Mouse (Mus musculus): ENCODE measurements around the gene Oasl1. TPM values are rescaled to one million over a fixed set of nuclear protein-coding genes. Genes with fewer than 3 reads are reported as not detected.

Oasl1 gene
- polyA plus RNA-seq, 1 experiment from 2014 or later = 0.40 TPM

DNA sequence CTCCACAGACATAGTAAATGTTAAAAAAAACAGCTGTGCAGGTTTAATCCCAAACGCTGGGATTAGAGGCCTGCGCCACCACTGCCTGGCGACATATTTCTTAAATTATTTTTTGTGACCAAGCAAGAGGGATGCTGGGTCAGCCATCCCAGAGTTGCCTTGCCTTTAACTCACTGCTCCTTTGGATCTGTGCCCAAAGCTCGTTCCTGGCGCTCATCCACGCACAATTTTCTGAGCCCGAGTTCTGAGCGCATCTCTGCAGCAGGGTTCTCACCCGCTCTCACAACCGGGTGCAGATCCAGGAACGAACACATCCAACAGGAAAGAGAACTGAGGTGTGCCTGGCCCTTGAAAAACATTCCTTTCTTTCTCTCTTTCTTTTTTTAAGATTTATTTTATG lies 55.4 kb downstream of the Oasl1 start:
- Histone ChIP-seq H3K36me3 (replicated peaks) (no peaks in the 10 kb centered on the region), H3K4me1 (peaks cover 13% of the 10 kb centered on the region), H3K27ac (no peak overlapping the region), H3K9ac (no peak overlapping the region), H3K9me3 (no peaks in the 10 kb centered on the region), H3K4me2 (no peak overlapping the region; the same call in 1 of the 2 replicates), H3K27me3 (replicated peaks) (no peaks in the 10 kb centered on the region; the same call in 1 of the 2 replicates), H3K4me3 (no peak overlapping the region)
- 72% methylated on average over 11 of the region's 11 CpGs for WGBS
- no peak for ATAC-seq (replicated peaks)

DNA sequence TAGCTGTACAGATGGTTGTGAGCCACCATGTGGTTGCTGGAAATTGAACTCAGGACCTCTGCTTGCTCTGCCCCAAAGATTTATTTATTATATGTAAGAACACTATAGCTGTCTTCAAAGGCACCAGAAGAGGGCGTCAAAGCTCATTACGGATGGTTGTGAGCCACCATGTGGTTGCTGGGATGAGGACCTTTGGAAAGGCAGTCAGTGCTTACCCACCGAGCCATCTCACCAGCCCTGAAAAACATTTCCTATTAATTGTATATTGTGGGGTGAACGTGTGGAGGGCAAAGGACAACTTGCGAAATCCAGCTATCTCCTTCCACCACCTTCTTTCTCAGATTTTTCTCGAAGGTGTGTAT lies 55.8 kb downstream of the Oasl1 start:
- peak overlapping the region; percentile 80 for H3K4me2 ChIP-seq
- H3K4me1 ChIP-seq = peaks cover 13% of the 10 kb centered on the region
- H3K9me3 ChIP-seq = no peaks in the 10 kb centered on the region
- no peaks in the 10 kb centered on the region for H3K36me3 ChIP-seq (replicated peaks)
- no peak overlapping the region; the same call in 1 of the 2 replicates for H3K9ac ChIP-seq
- peak overlapping the region; percentile 36 for H3K4me3 ChIP-seq
- no peak overlapping the region for H3K27ac ChIP-seq
- WGBS = 2% methylated on average over 6 of the region's 6 CpGs
- H3K27me3 ChIP-seq (replicated peaks) = no peaks in the 10 kb centered on the region; the same call in 1 of the 2 replicates
- no peak for ATAC-seq (replicated peaks)

DNA sequence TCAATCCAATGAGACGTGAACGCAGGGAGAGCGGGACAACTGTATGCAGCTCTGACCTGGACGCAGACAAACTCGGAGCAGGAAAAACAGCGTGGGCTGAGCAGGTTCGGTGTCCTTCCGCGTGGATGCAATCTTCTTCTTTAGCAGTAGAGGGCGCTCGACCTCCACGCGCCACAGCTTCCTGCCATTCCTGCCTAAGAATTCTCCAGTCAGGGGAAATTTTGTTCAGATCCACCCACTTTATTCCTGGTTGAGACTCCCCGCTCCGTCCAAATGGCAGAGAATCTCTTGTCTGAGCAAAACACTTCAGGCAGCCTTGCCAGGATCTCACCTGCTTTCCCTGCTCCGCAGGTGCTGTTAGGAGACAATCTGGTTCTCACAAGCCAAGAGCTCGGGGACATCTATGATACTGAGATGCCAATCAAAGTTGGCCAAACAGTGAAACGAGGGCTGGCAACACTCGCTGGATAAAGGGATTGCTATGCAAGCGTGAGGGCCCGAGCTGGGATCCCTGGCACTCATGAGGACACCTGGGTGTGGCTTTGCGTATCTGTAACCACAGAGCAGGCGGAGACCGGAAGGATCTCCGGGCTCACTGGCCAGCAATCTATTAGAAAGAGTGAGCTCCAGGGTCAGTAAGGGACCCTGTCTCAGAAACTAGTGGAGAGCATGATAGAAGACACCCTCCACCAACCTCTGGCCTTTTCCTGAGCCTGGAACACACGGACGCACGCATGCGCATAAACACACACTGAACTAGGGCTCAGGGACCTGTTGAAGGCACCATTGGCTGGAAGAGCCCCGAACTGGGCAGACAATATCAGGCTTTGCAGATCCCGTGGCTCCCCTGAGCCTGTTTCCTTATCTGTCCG lies 56.4 kb downstream of the Oasl1 start:
- 0 out of 2 replicates have a peak overlapping the region, but pooled peaks have one; percentile 20 for H3K27ac ChIP-seq
- 4% methylated on average over 32 of the region's 32 CpGs for WGBS
- H3K36me3 ChIP-seq (replicated peaks) = no peaks in the 10 kb centered on the region
- H3K4me3 ChIP-seq = peak overlapping the region; percentile 36
- H3K4me1 ChIP-seq = peaks cover 13% of the 10 kb centered on the region
- H3K9ac ChIP-seq = peak overlapping the region; percentile 40
- peak; percentile 69 for ATAC-seq (replicated peaks)
- H3K9me3 ChIP-seq = no peaks in the 10 kb centered on the region
- H3K4me2 ChIP-seq = peak overlapping the region; percentile 80
- no peaks in the 10 kb centered on the region; the same call in 1 of the 2 replicates for H3K27me3 ChIP-seq (replicated peaks)

DNA sequence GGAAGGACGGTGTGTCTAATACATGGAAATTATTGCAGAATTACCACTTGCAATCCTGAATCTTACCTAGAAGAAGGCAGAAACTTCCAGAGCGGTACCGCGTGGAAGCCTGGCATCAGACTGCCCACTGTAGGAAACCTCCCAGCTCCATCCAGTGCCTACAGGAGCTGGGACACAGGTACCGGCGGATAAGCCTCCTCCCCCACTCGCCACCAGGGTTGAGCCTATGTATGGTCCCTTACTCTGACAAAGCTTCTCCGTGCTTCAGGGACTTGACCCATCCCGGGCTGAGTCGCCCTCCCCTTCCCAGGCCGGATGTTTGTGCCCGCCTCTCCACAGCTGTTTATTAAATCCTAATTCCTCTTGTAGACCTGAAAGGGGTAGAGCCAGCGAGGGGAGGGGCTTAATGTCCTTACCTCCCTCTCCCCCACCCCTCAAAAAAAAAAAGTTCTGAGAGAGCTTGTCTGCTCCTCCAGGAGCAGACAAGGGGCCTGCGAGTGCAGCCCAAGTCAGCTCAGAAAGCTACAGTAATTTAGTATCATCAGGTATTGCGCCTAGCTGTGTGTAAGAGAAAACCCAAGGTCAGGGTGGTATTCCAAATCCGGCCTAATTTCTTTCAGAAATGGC lies 57.2 kb downstream of the Oasl1 start:
- Histone ChIP-seq H3K9ac (no peak overlapping the region), H3K9me3 (no peaks in the 10 kb centered on the region), H3K4me2 (peak overlapping the region; percentile 80), H3K27me3 (replicated peaks) (no peaks in the 10 kb centered on the region; the same call in 1 of the 2 replicates), H3K36me3 (replicated peaks) (no peaks in the 10 kb centered on the region), H3K4me1 (peaks cover 13% of the 10 kb centered on the region), H3K27ac (no peak overlapping the region), H3K4me3 (peak overlapping the region; percentile 36)
- 24% methylated on average over 15 of the region's 16 CpGs for WGBS
- no peak; the same call in 1 of the 2 replicates for ATAC-seq (replicated peaks)

DNA sequence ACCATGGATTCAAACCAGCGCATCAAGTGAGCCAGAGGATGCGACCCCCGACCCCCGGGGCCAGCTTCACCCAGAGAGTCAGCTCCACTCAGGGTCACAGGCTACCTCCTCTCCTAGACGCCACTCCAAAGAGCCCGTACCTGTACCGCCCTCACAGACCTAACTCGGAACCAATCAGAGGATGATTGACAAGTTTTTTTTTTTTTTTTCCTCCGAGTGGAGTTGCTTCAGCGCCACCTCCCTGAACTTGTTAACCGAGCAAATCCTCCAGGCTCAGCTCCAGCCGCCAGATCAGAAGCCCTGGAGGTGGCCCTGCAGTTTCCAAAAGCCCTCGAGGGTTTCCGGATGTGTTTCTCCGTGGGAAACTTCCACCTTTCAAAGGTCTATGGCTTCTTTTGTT lies 59.0 kb downstream of the Oasl1 start:
- no peak overlapping the region for H3K9ac ChIP-seq
- H3K27me3 ChIP-seq (replicated peaks) = no peaks in the 10 kb centered on the region; the same call in 1 of the 2 replicates
- H3K4me1 ChIP-seq = peaks cover 13% of the 10 kb centered on the region
- H3K36me3 ChIP-seq (replicated peaks) = no peaks in the 10 kb centered on the region
- no peak for ATAC-seq (replicated peaks)
- no peak overlapping the region for H3K4me3 ChIP-seq
- 52% methylated on average over 15 of the region's 15 CpGs for WGBS
- no peak overlapping the region for H3K4me2 ChIP-seq
- no peaks in the 10 kb centered on the region for H3K9me3 ChIP-seq
- no peak overlapping the region for H3K27ac ChIP-seq

DNA sequence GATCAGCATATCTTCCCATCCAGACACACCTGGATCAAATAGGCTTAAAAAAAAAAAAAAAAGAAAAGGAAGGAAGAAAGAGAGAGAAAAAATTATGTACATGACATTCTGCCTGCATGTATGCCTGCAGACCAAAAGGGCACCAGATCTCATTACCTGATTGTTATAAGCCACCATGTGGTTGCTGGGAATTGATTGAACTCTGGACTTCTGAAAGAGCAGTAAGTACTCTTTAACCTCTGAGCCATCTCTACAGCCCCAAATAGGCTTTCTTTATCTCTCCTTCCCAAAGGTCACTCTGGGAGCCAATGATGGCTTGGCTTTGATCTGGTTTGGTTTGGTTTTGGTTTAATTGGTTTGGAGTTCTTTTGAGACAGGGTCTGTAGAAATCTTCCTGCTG lies 62.0 kb downstream of the Oasl1 start:
- H3K4me3 ChIP-seq = no peak overlapping the region
- H3K27me3 ChIP-seq (replicated peaks) = no peaks in the 10 kb centered on the region; the same call in 1 of the 2 replicates
- no peak overlapping the region for H3K27ac ChIP-seq
- H3K9ac ChIP-seq = no peak overlapping the region
- ATAC-seq (replicated peaks) = no peak
- no peaks in the 10 kb centered on the region for H3K36me3 ChIP-seq (replicated peaks)
- H3K4me1 ChIP-seq = peaks cover under 1% of the 10 kb centered on the region
- H3K9me3 ChIP-seq = no peaks in the 10 kb centered on the region
- no peak overlapping the region for H3K4me2 ChIP-seq

Other genes starting within 250 kb of the Oasl1 start
- 34.5 and 39.1 TPM in 2 replicates for gene Gltp, start 232.3 kb upstream of the Oasl1 start, polyA plus RNA-seq (2015; fragmentation: Nextera tagmentation; extraction: Ambion mirVana)
- 15.6 and 15.9 TPM in 2 replicates for gene Tchp, start 215.5 kb upstream of the Oasl1 start, polyA plus RNA-seq (2015; fragmentation: Nextera tagmentation; extraction: Ambion mirVana)
- gene Ankrd13a, start 148.6 kb upstream of the Oasl1 start, polyA plus RNA-seq (2015; fragmentation: Nextera tagmentation; extraction: Ambion mirVana) = 31.1 and 34.7 TPM in 2 replicates
- 51.6 and 52.9 TPM in 2 replicates for gene Git2, start 147.7 kb upstream of the Oasl1 start, polyA plus RNA-seq (2015; fragmentation: Nextera tagmentation; extraction: Ambion mirVana)
- gene 1500011B03Rik, start 99.8 kb upstream of the Oasl1 start, polyA plus RNA-seq (2015; fragmentation: Nextera tagmentation; extraction: Ambion mirVana) = 270 and 271 TPM in 2 replicates
- gene 4930519G04Rik, start 69.6 kb upstream of the Oasl1 start, polyA plus RNA-seq (2015; fragmentation: Nextera tagmentation; extraction: Ambion mirVana) = not detected in 2 replicates
- 3.0 and 3.6 TPM in 2 replicates for gene Gm9936, start 64.6 kb upstream of the Oasl1 start, polyA plus RNA-seq (2015; fragmentation: Nextera tagmentation; extraction: Ambion mirVana)
- 4.8 and 6.8 TPM in 2 replicates for gene Oasl2, start 26.3 kb upstream of the Oasl1 start, polyA plus RNA-seq (2015; fragmentation: Nextera tagmentation; extraction: Ambion mirVana)
- gene 2210016L21Rik, start 18.9 kb downstream of the Oasl1 start, polyA plus RNA-seq (2015; fragmentation: Nextera tagmentation; extraction: Ambion mirVana) = 116 and 122 TPM in 2 replicates
- 0.05 and 0.10 TPM in 2 replicates for gene Hnf1a, start 47.9 kb downstream of the Oasl1 start, polyA plus RNA-seq (2015; fragmentation: Nextera tagmentation; extraction: Ambion mirVana)
- gene Sppl3, start 87.9 kb downstream of the Oasl1 start, polyA plus RNA-seq (2015; fragmentation: Nextera tagmentation; extraction: Ambion mirVana) = 35.1 and 47.1 TPM in 2 replicates
- 43.4 and 51.0 TPM in 2 replicates for gene Gm10401, start 175.1 kb downstream of the Oasl1 start, polyA plus RNA-seq (2015; fragmentation: Nextera tagmentation; extraction: Ambion mirVana)
- gene Acads, start 196.1 kb downstream of the Oasl1 start, polyA plus RNA-seq (2015; fragmentation: Nextera tagmentation; extraction: Ambion mirVana) = 16.0 and 19.4 TPM in 2 replicates
- gene Unc119b, start 211.7 kb downstream of the Oasl1 start, polyA plus RNA-seq (2015; fragmentation: Nextera tagmentation; extraction: Ambion mirVana) = 35.1 and 38.2 TPM in 2 replicates
- 28.9 and 29.8 TPM in 2 replicates for gene Mlec, start 234.9 kb downstream of the Oasl1 start, polyA plus RNA-seq (2015; fragmentation: Nextera tagmentation; extraction: Ambion mirVana)

Data from midbrain, embryonic 15.5 days (tissue).